Mouse (Mus musculus) MN1 (cell line): ENCODE data around the gene Fosb.

ENCODE experiments used
- DNase-seq: peaks from one replicate; pipeline ENCODE4 v3.0.0-alpha.2; 2016; ENCODE audit warnings: low spot score

The Fosb gene

GRCm38 (mm10) chr7:19309884-19310641, at the start of gene Fosb:
TSS of gene Fosb (minus strand) at chr7:19310051.
- DNase-seq: peak; percentile 96

DNA sequence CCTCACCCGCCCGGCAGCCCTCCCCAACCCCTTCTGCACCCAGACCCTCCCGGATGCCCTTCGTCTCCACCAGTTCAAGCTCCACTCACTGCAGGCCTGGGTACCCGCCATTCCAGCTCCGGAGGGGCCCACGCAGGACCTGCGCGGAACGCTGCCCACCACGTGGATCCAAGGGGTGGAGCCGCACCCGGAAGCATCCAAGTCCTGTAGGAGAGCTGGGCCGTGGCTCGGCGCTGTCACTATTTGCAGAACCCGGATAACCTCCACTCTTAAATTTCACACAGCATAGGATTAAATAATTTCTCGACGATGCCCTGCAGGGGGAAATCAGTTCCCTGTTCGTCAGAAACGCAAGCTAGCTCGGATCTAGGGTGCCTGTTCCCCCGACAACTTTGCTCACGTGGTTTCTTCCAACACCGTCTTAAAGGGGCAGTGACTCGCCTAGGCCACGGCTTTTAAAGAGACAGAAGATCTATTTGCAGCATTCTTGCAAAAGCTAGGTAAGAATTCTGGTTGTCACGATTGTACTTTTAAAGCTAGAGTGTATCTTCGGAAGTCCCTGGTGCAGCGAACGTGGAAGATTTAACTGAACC, 49.5 kb upstream of the Fosb start, which contains the start of the genes Cd3eap and Ppp1r13l:
Cd3eap (minus strand) TSS at position 185 of the 593 bp plus-strand sequence.
Ppp1r13l (plus strand) TSS at position 451 of the 593 bp plus-strand sequence.
- peak; percentile 83 for DNase-seq

- no peak for DNase-seq
Observed at GRCm38 (mm10) chr7:19358634-19359033, 48.8 kb upstream of the Fosb start.

GRCm38 (mm10) chr7:19357381-19358375, 47.8 kb upstream of the Fosb start:
- DNase-seq: no peak

DNA sequence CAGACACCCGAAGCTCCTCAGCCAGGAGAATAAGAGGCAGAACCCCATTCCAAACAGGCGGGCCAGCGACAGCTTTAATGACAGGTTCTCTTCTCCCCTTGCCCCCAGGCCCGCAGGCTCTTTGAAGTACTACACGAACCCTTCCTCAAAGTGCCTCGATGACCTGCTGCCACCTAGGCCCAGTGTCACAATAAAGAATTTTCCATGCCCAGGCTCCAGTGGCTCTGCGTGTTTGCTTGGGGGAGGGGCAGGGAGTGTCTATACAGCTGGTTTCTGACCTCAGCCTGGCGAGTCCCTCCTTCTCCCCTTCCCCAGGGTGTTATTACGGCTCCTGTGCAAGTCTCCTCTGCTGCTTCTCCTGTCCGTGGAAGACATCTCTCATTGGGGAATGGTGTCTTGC, 46.5 kb upstream of the Fosb start:
- no peak for DNase-seq

DNA sequence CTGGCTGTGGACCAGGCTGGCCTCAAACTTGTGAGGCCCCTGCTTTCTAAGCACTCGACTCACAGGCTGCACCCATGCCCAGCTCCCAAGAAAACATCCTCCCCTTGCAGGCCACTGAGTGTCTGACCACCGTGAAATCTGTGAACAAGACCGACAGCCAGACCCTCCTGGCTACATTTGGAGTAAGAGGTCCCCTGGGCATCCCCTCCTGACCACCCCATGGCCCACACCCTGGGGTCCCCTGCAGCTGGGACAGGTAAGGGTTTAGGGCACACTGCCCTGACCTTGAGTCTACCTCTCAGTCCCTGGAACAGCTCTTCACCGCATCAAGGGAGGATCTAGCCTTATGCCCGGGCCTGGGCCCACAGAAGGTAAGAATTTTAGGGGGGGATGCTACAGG, 45.1 kb upstream of the Fosb start:
- no peak for DNase-seq

- DNase-seq: no peak
Observed at GRCm38 (mm10) chr7:19350221-19350620, 40.4 kb upstream of the Fosb start.

- no peak for DNase-seq
Observed at GRCm38 (mm10) chr7:19349188-19349915, 39.5 kb upstream of the Fosb start.

- peak; percentile 97 for DNase-seq
Observed at GRCm38 (mm10) chr7:19344938-19345471, 35.2 kb upstream of the Fosb start.

DNA sequence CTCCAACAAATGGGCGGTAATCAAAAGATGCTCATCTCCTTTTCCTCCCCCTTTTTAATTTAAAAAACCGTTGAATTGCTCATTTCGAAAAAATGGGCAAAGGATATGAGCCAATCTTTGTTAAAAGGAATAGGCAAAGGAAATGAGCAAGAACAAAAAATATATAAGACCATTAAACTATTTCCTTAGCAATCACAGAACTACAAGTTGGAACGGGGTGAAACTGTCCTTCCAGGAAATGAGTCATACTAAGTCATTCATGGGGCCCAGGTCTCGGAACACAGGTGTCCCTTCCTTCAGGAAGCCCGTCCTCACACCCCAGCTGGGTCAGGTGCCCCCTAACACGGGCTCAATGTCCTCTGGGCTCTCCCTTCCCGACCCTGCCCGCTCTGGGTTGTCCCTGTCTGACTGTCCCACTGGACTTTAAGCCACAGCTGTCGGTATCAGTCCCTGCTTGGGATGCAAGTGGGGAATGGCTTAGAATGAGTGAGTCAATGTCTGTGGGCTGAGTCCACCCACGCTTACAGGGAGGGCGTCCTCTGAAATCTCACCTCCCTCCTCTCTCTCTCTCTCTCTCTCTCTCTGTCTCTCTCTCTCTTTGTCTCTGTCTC, 34.5 kb upstream of the Fosb start, which contains the start of gene Ercc1:
Ercc1 (plus strand) TSS at position 542 of the 611 bp plus-strand sequence.
- DNase-seq: no peak

- DNase-seq: peak; percentile 85
Observed at GRCm38 (mm10) chr7:19343210-19343808, 33.5 kb upstream of the Fosb start.

- DNase-seq: peak; percentile 88
Observed at GRCm38 (mm10) chr7:19342481-19343027, 32.7 kb upstream of the Fosb start.

- peak; percentile 49 for DNase-seq
Observed at GRCm38 (mm10) chr7:19341761-19342409, 32.0 kb upstream of the Fosb start.

GRCm38 (mm10) chr7:19341250-19341649, 31.4 kb upstream of the Fosb start:
- no peak for DNase-seq

- no peak for DNase-seq
Observed at GRCm38 (mm10) chr7:19338596-19338995, 28.7 kb upstream of the Fosb start.

- DNase-seq: no peak
Observed at GRCm38 (mm10) chr7:19338060-19338459, 28.2 kb upstream of the Fosb start.

DNA sequence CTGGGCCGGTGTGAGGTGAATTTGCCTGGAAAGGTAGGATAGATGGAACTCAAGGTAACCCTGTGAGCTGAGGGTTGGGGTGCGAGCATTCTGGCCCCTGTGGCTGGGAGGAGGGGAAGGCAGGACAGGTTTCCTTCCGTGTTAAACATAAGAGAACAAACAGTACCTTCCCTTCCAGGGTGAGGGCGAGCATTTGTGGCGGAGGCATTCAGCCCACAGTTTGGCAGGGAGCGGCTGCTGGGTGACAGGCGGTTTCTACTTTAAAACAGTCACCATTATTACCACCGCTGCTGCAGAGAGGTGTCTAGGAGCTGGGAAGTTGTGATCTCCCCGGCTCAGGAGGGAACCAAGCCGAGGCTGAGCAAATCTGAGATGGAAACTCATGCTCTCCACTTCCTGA, 27.3 kb upstream of the Fosb start:
- no peak for DNase-seq

DNA sequence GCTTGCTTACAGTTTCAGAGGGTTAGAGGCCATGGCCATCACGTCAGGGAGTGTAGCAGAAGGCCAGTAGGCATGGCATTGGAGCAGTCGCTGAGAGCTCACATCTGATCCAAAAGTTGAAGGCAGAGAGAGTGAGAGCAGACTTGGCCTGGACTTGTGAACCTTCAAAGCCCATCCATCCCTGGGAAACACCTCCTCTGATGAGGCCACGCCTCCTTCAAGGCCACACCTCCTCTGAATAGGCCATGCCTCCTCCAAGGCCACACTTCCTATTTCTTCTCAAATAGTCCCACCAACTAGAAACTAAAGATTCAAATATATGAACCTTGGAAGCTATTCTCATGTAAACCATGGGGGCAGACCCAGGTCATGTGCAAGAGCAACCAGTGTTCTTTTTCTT, 25.7 kb upstream of the Fosb start:
- DNase-seq: no peak

GRCm38 (mm10) chr7:19332709-19333352, 23.0 kb upstream of the Fosb start:
- DNase-seq: peak; percentile 71
